Mouse (Mus musculus): ENCODE measurements around the gene Tmcc3. TPM values are rescaled to one million over a fixed set of nuclear protein-coding genes. Genes with fewer than 3 reads are reported as not detected.

Gene Tmcc3
- polyA plus RNA-seq, 1 experiment: 18.9 TPM

DNA sequence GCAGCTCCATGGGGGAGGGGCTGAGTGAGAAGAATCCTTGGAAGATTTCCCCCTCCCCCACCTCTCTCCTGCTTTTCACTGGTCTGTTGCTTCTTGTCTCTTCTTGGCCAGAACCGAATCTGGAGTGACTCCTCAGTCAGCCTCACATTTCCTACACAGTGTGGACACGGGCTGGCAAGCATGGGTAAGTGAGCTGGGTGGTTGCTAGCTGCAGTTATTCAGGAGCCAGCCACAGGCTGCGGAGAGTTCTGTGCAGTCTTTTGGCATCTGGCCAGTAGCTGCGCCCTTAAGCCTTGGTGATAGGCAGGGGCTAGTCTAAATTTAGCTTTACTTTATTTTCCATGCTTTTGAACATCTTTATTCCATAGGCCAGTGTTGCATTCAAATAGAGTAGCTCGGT is 18.2 kb downstream of the Tmcc3 start:
- DNase-seq (ENCODE audit: extremely low spot score in 1 of 2, low spot score in 1 of 2): no peak

- no peak for DNase-seq (ENCODE audit: extremely low spot score in 1 of 2, low spot score in 1 of 2)
Observed at GRCm38 (mm10) chr10:94332358-94333137, 20.8 kb downstream of the Tmcc3 start.

DNA sequence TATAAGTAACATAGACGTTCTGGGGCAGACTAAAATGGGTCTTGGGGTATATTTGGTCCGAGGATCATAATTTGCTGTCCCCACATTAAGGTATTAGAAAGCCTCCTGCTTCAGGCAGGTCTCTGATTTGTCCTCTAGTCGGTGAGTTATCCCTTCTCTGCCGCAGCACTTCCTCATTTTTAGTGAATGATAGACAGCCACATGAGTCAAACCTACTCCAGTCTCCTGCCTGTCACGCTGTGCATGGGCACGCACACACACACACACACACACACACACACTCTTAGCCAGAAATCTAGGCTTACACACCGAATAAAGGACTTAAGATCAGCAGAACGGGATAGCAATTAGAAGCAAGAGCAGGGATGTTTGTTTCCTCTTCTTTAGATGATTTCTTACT is 21.6 kb downstream of the Tmcc3 start:
- no peak for DNase-seq (ENCODE audit: extremely low spot score in 1 of 2, low spot score in 1 of 2)

DNA sequence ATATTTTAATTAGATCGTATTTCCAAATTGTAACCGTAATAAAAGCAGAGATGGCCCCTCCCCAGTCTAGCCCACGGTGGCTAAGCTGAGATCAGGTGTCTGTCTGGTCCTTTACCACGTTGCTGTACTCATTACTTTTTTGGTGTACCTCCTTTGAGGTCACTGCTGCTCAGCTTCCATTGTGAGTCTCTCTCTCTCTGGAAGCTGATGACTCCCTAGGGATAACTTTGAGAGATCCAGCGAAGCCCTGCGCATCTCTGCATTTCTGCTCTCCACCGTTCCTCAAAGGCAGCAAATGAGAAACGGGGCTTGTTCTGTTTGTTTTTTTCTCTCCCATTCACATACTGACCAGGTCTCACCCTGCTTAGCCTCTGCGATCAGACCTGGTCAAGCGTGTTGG is 23.3 kb downstream of the Tmcc3 start:
- no peak for DNase-seq (ENCODE audit: extremely low spot score in 1 of 2, low spot score in 1 of 2)

GRCm38 (mm10) chr10:94336071-94336470 is 24.3 kb downstream of the Tmcc3 start:
- no peak for DNase-seq (ENCODE audit: extremely low spot score in 1 of 2, low spot score in 1 of 2)

GRCm38 (mm10) chr10:94341501-94341900 is 29.8 kb downstream of the Tmcc3 start:
- no peak for DNase-seq (ENCODE audit: extremely low spot score in 1 of 2, low spot score in 1 of 2)

DNA sequence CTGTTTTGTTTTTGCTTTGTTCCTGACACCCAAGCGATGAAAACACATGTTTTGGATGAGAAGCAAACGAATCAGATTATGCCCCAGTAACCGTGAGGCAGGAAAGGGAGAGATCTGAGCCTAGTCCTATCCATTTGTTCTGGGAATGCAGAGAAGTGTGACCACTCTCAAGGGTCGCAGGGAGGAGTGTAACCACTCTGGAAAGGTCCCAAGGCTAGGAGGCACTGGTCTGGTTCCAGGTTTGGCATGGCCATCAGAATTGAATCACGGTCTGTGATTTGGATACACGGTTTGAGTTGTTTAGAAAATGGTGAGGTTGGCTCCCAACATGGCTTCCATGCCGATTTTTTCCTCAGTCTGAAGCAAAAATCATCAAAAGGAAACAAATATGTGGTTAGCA is 30.5 kb downstream of the Tmcc3 start:
- no peak for DNase-seq (ENCODE audit: extremely low spot score in 1 of 2, low spot score in 1 of 2)

- DNase-seq (ENCODE audit: extremely low spot score in 1 of 2, low spot score in 1 of 2): peak; percentile 11 to 62
Observed at GRCm38 (mm10) chr10:94343581-94343980, 31.8 kb downstream of the Tmcc3 start.

DNA sequence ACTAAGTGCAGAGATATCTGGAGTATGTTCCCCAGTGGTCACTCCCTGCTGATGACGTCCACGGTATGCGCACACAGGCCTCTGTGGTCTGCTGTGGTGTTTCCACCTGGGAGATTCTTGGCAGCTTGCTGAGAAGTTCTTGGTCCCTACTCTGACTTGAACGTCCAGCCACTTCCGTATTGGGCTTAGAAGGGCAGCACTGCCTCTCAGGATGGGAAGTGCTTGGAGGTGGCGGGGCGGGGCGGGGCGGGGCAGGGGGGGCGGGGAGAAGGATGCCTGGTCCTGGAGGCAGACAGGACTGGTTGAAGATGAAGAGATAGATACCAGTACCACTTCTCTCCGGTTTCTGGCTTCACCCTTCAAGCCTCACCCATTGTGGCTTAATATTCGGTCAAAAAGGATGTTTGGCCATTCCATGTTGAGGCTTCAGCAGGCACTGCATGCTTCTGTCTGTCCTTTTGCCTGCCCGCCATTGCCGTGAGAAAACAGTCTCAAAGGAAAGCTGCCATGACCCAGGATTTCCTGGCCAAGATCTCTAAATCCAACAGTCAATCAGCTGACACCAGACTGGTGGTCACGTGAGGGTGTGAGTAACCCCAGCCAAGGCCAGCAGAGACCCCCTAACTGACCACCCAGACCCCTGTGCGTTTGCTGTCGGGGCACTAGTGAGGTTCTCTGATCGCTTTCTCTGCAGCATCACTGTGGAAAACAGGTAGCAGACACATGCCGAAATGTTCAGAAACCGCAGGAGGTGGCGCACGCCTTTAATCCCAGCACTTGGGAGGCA is 33.1 kb downstream of the Tmcc3 start:
- no peak for DNase-seq (ENCODE audit: extremely low spot score in 1 of 2, low spot score in 1 of 2)

DNA sequence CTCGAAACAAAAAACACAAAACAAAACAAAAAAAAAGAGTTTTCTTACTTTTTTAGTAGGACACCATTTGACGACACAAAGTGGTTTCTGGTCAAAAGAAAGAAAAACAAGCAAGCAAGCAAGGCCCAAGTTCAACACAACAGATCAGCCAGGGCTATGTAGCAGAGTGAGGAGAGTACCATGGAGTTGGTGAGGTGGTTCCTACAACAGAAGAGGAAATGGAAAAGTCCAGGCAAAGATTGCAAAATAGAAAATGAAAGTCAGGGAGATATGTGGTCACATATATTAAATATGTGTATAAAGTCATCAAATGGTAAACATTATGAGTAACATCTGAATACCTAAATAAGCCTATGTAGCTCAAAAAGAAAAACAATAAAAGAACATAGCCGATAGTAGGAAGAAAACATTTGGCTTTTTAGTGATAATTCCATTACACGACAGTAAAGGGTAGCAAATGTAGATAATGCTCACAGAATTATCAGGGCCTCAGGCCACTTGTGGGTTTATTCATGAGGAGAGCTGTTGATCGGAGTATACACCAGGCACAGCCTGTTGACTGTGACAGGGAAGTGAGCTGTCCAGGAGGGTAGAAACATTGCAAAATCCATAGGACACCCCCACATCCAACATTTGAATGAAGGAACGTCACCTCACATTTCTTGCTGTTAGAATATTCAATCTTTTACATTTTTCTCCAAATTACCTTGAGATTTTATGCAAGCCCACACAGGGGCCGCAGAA is 33.9 kb downstream of the Tmcc3 start:
- no peak for DNase-seq (ENCODE audit: extremely low spot score in 1 of 2, low spot score in 1 of 2)

DNA sequence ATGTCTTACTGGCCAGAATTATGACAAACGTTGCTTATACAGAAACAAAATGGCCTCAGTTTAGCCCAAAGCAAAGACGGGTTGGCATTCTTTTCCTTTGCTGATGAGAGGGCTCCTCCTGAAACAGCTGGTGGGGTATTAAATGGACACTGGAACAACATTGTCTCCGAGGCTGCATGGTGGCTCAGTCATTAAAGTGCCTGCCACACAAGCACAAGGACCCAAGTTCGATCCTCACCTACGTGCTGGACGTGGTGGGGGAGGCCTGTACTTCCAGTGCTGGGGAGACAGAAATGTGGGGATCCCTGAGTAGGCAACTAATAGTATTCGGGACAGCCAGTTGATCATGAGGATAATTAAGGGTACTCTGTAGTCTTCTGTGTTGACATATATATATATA is 34.8 kb downstream of the Tmcc3 start:
- no peak for DNase-seq (ENCODE audit: extremely low spot score in 1 of 2, low spot score in 1 of 2)

DNA sequence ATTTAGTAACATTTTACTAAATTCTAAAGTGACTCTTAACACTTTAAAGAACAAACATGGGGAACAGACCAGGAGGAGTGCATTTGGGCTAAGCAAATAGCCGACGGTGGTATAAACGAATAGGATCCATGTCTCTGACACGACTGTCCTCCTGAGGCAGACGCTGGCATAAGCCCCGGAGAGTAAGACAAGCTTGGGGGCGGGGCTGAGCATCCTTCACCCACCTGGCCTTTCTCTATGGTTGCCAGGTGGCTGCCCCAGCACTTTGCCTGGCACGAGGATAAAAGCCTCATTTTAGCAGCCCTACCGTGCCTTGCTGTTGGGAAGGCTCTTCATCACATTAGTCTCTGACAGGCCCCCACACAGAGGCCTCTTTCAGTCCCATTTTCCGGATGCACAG is 35.5 kb downstream of the Tmcc3 start:
- DNase-seq (ENCODE audit: extremely low spot score in 1 of 2, low spot score in 1 of 2): no peak

GRCm38 (mm10) chr10:94347959-94348358 is 36.2 kb downstream of the Tmcc3 start:
- no peak for DNase-seq (ENCODE audit: extremely low spot score in 1 of 2, low spot score in 1 of 2)

DNA sequence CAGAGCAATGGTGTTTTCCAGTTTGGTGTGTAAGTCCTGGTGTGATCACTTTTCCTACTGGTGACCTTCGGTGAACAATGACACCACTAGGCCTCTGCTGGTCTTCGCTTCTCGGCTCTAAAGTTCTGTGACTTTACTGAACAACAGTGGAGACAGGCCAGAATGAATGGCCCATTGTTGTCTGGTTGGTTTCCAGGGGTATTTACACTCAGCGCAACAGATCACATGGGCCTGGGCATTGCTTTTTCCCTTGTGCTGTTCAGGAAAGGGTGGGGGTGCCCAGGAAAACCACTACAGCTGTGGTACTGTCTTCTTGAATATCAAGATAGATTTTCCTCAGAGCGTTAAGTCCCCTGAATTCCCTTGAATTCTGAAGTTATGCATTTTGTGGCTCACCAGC is 38.5 kb downstream of the Tmcc3 start:
- no peak for DNase-seq (ENCODE audit: extremely low spot score in 1 of 2, low spot score in 1 of 2)

GRCm38 (mm10) chr10:94350896-94351661 is 39.3 kb downstream of the Tmcc3 start:
- DNase-seq (ENCODE audit: extremely low spot score in 1 of 2, low spot score in 1 of 2): no peak

DNA sequence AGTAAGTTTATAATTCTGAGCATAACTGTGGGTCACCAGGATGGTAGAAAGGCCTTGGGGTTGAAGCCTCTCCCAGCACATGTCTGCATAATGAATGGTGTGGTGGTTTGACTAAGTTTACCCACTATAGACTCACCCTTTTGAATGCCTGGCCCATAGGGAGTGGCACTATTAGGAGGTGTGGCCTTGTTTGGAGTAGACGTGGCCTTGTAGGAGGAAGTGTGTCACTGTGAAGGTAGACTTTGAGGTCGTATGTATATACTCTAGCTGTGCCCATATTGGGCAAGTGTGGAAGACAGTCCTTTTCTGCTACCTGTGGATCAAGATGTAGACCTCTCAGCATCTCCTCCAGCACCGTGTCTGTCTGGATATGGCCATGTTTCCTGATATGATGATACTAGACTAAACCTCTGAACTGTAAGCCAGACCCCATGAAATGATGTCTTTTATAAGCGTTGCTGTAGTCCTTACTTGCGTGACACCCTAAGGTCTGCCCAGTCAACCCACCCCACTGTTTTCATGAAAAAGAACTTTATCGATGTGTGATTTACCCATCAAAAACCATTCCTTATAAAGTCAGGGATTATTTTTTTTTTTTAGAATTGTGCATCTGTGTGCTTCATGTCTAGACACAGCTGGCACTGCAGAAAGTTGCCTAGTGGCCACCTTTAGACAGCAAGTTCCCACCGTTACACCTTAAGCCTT is 40.6 kb downstream of the Tmcc3 start:
- DNase-seq (ENCODE audit: extremely low spot score in 1 of 2, low spot score in 1 of 2): no peak

DNA sequence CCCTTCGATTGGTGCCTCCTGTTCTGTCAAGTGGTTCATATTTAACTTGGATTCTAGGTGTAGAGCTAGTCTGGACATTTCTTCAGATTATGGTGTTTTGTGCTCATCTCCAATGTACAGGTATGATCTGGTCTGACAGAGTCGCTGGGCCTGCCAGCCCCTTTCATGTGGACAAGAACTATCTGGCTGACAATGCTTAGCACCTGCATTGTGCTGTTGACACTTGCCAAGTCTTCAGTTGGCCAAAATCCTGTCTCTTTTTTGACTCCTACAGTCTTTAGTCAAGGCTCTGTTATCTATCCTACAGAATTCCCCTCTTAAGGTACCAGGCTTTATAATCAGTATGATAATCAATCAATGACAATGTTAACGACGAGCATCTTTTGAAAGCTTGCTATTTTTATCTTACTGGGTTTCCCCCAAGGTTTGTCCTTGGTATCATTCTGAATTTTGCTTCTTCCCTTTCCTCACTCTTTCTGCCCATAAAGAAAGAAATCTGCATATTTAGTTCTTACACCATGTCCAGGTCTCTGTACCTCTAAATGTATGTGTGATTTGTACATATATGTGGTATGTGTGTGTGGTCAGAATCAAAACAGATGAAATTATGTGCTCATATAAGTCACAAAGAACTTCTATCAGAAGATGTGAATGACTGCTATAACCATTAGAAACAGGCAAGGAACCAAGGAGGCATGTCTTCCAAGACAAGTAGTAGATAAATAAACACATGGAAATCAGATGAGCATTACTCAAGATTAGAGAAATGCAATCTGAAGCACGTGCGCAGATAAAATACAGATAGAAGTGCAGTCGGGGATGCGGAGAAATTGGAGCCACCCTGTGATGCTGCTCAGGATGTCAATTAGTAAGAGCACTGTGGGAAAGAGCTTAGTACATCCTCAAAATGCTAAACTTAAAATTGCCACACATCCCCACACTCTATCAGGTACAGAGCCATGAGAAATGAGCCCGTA is 41.4 kb downstream of the Tmcc3 start:
- DNase-seq (ENCODE audit: extremely low spot score in 1 of 2, low spot score in 1 of 2): no peak

GRCm38 (mm10) chr10:94354005-94354404 is 42.3 kb downstream of the Tmcc3 start:
- DNase-seq (ENCODE audit: extremely low spot score in 1 of 2, low spot score in 1 of 2): no peak

DNA sequence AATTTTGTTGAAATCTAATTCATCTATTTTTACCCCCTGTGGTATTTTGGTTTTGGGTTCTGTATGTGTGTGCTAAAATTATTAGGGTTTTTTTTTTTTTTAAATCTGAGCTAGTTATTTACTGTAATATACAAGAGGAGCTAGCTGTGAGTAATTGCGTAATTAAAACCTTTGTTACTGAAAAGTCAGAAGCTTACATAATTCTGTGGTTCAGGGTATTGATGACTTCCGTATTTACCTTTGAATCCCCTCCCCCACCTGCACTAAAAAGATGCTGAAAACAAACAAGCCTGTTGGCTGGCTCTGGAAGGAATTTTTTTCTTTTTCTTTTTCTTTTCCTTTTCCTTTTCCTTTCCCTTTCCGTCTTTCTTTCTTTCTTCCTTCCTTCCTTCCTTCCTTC is 42.7 kb downstream of the Tmcc3 start:
- no peak for DNase-seq (ENCODE audit: extremely low spot score in 1 of 2, low spot score in 1 of 2)
